Mouse (Mus musculus) myocyte (in vitro differentiated cells): ENCODE data around the gene Dnajb13. TPM values are rescaled to one million over a fixed set of nuclear protein-coding genes. Genes with fewer than 3 reads are reported as not detected.

ENCODE experiments used
- H3K27me3 ChIP-seq: one replicate; pipeline ENCODE4 v1.6.1; 2011; ENCODE audit not compliant: control insufficient read depth, insufficient read depth, insufficient read length
- H3K36me3 ChIP-seq: one replicate; pipeline ENCODE4 v1.6.1; 2011; ENCODE audit not compliant: control insufficient read depth, insufficient read depth
- H3K4me2 ChIP-seq: one replicate; pipeline ENCODE4 v1.6.1; 2011; ENCODE audit warnings: low read depth, control low read depth
- H3K4me3 ChIP-seq: one replicate; pipeline ENCODE4 v1.5.1; 2011; ENCODE audit warnings: mild to moderate bottlenecking, control low read depth, moderate library complexity
- H3K79me2 ChIP-seq: one replicate; pipeline ENCODE4 v1.6.1; 2011; ENCODE audit not compliant: control insufficient read depth, insufficient read depth
- H3ac ChIP-seq: one replicate; pipeline ENCODE4 v1.6.1; 2011; ENCODE audit not compliant: control insufficient read depth, insufficient read length
- CEBPB ChIP-seq: IDR thresholded peaks from 2 replicates; pipeline ENCODE4 v1.6.1; 2011; ENCODE audit warnings: mild to moderate bottlenecking, moderate library complexity; ENCODE audit not compliant: poor library complexity, insufficient read depth, severe bottlenecking
- E2F4 ChIP-seq: IDR thresholded peaks from one replicate; pipeline ENCODE4 v1.6.1; 2011; ENCODE audit warnings: mild to moderate bottlenecking, control low read depth, moderate library complexity; ENCODE audit not compliant: insufficient read depth
- MAX ChIP-seq: IDR thresholded peaks from one replicate; pipeline ENCODE4 v1.6.1; 2011; ENCODE audit warnings: low read depth, mild to moderate bottlenecking, control low read depth
- MYOD1 ChIP-seq, 3 experiments: IDR thresholded peaks; one replicate each; pipeline ENCODE4 v1.6.1; 2011; ENCODE audit warnings: control low read depth in 2 of 3, low read depth in 2 of 3, mild to moderate bottlenecking in 2 of 3, moderate library complexity in 1 of 3; ENCODE audit not compliant: insufficient read length in 2 of 3, control insufficient read depth in 1 of 3
- MYOG ChIP-seq, 3 experiments: IDR thresholded peaks; one replicate each; pipeline ENCODE4 v1.6.1; 2011; ENCODE audit warnings: control low read depth in 2 of 3, low read depth in 2 of 3, mild to moderate bottlenecking in 2 of 3; ENCODE audit not compliant: insufficient read length in 2 of 3, control insufficient read depth in 1 of 3, insufficient read depth in 1 of 3
- POLR2A ChIP-seq: IDR thresholded peaks from one replicate; pipeline ENCODE4 v1.6.1; 2011; ENCODE audit warnings: low read depth, mild to moderate bottlenecking, control low read depth, moderate library complexity; ENCODE audit not compliant: insufficient read length
- POLR2AphosphoS2 ChIP-seq: IDR thresholded peaks from one replicate; pipeline ENCODE4 v1.6.1; 2011; ENCODE audit warnings: low read depth, control low read depth; ENCODE audit not compliant: insufficient read length
- REST ChIP-seq: IDR thresholded peaks from one replicate; pipeline ENCODE4 v1.6.1; 2011; ENCODE audit warnings: mild to moderate bottlenecking, control low read depth, moderate library complexity; ENCODE audit not compliant: insufficient read depth, insufficient read length
- SRF ChIP-seq: IDR thresholded peaks from one replicate; pipeline ENCODE4 v1.6.1; 2011; ENCODE audit warnings: low read depth; ENCODE audit not compliant: control insufficient read depth, insufficient read length
- TCF12 ChIP-seq: IDR thresholded peaks from one replicate; pipeline ENCODE4 v1.6.1; 2011; ENCODE audit warnings: mild to moderate bottlenecking, control low read depth; ENCODE audit not compliant: poor library complexity, insufficient read depth, severe bottlenecking
- TCF3 ChIP-seq: IDR thresholded peaks from one replicate; pipeline ENCODE4 v1.6.1; 2011; ENCODE audit warnings: low read depth, control low read depth; ENCODE audit not compliant: insufficient read length
- USF1 ChIP-seq: IDR thresholded peaks from one replicate; pipeline ENCODE4 v1.6.1; 2011; ENCODE audit warnings: low read depth, mild to moderate bottlenecking, control low read depth, moderate library complexity
- polyA plus RNA-seq: library from polyadenylated mRNA; unstranded; fragments of >200 nt; fragmentation: generic; extraction: Trizol; gene quantifications from one replicate; pipeline ENCODE4 v1.2.1, GENCODE M21; 2012; ENCODE audit warnings: missing spikeins

Gene Dnajb13
- polyA plus RNA-seq, 1 experiment = 0.46 TPM

DNA sequence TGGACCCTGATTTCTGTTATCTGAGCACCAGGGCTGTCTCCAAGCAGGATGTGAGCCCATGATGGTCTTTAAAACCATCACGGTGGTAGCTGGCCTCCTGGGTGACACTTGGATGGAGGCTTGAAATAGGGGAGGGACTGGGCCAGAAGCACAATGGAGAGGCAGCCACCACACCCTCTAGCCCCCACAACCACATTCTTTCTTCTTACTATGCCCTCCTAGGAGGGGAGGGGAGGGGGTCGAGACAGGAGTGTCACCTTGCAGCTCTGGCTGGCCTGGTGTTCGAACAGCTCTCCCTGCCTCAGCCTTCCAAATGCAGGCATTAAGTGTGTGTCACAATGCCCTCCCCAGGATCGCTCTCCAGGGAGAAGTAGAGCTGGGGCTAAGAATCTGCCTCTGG, 17.4 kb downstream of the Dnajb13 start:
- no peaks in the 10 kb centered on the region for H3K36me3 ChIP-seq
- no peak overlapping the region for H3K4me2 ChIP-seq
- no peaks in the 10 kb centered on the region for H3K27me3 ChIP-seq
- no peak overlapping the region for H3K4me3 ChIP-seq
- no peaks in the 10 kb centered on the region for H3K79me2 ChIP-seq
- TF ChIP-seq MYOG (IDR thresholded peaks at IDR 0.05; ENCODE audit: control insufficient read depth in 1 of 3, insufficient read depth in 1 of 3, insufficient read length in 2 of 3, low read depth in 2 of 3) (no peak), CEBPB (no peak), SRF (no peak), MYOD1 (IDR thresholded peaks at IDR 0.05; ENCODE audit: control insufficient read depth in 1 of 3, insufficient read length in 2 of 3, low read depth in 2 of 3) (no peak), MAX (no peak), USF1 (no peak), TCF3 (no peak), POLR2AphosphoS2 (no peak), E2F4 (no peak), REST (no peak), TCF12 (no peak), POLR2A (no peak)
- H3ac ChIP-seq = no peak overlapping the region

DNA sequence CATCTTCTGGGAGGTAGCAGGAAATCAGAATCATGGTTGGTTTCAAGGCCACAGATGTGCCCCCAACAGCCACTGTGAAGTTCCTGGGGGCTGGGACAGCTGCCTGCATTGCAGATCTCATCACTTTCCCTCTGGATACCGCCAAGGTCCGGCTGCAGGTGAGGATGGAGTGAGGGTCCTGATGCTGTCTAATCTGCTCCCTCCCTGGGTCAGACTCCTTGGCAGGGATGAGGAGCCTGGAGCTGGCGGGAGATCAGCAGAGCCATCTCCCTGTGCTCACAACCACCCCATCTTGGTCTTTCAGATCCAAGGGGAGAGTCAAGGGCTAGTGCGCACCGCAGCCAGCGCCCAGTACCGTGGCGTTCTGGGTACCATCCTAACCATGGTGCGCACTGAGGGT, 18.0 kb downstream of the Dnajb13 start:
- H3K4me3 ChIP-seq = no peak overlapping the region
- no peak overlapping the region for H3K4me2 ChIP-seq
- H3K36me3 ChIP-seq = no peaks in the 10 kb centered on the region

DNA sequence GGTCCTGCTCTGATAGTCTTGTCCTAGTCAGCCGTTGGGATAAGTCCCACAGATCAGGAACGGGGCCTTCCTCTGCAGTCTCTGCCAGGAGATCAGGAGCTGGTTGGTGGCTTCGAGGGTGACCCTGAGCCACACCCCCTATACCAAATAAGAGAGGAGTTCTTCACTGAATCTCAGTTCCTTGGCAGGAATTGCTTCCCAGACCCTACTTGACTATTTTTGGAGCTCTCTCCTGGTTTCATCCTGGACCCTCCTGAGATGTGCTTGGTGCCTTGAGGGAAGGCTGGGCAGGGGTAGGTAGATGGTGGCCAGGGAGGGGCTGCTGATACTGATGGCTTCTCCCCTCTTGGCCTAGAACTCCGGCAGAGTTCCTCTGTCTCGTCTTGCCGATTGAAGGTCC, 18.4 kb downstream of the Dnajb13 start:
- H3K4me2 ChIP-seq = no peak overlapping the region
- H3K36me3 ChIP-seq = no peaks in the 10 kb centered on the region
- no peak for TF ChIP-seq MAX
- no peak for TF ChIP-seq REST
- no peak for TF ChIP-seq E2F4
- no peak for TF ChIP-seq MYOG (IDR thresholded peaks at IDR 0.05; ENCODE audit: control insufficient read depth in 1 of 3, insufficient read depth in 1 of 3, insufficient read length in 2 of 3, low read depth in 2 of 3)
- TF ChIP-seq TCF12 = no peak
- no peak overlapping the region for H3K4me3 ChIP-seq
- H3K27me3 ChIP-seq = no peaks in the 10 kb centered on the region
- no peak overlapping the region for H3ac ChIP-seq
- no peaks in the 10 kb centered on the region for H3K79me2 ChIP-seq

More for the DNA sequence above, 18.0 kb downstream of the Dnajb13 start:
- Histone ChIP-seq H3K79me2 (no peaks in the 10 kb centered on the region), H3ac (no peak overlapping the region), H3K27me3 (no peaks in the 10 kb centered on the region)
- TF ChIP-seq MYOG (IDR thresholded peaks at IDR 0.05; ENCODE audit: control insufficient read depth in 1 of 3, insufficient read depth in 1 of 3, insufficient read length in 2 of 3, low read depth in 2 of 3) (no peak), REST (no peak)

DNA sequence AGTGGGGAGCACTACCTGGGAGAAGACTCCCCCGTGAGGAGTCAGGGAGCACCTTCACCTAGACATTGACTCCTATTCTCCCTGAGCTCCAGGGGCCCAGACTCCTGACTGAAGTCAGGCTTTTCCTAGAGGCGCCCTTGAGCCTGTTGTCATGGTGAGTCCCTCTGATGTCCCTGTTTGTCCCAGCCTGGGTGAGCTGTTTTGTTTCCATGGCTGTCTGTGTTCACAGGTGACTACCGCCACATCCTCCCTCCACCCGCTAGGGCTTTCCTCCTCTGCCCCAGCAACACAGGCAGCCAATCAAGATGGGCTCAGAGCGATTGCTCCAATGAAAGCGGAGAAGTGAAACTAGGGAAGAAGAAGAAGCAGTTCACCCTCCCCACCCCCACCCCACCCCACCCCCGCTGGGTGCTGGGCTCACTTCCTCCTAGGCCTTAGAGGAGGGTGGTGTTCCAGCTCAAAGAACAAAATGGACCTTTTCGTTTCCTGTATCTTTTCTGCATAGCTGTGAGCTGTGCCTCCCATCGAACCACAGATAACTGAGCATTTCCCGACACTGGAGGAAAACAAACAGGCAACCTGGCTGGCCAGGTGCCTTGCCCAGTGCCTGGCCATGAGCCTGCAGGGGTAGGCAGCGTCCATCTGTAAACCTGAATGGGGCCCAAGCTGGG, 19.0 kb downstream of the Dnajb13 start:
- H3K4me3 ChIP-seq = no peak overlapping the region

DNA sequence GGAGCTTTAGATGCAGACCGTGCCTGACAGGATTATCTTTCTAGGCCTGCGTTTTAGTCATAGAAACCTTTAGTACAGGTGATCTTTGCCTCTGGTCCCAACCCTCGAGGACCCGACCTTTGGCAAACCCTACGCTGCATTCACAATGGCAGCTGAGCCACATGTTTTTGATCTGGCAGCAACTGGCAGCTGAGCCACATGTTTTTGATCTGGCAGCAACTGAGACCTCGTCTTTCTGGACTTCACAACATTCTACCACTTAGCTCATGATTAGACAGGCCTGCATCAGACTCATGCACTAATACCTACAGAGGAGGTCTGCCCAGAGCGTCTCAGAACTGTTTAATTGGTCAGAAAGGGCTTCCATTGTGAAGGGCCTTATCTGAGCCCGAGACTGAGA, 19.7 kb downstream of the Dnajb13 start:
- Histone ChIP-seq H3K79me2 (no peaks in the 10 kb centered on the region), H3ac (no peak overlapping the region), H3K4me3 (no peak overlapping the region), H3K4me2 (no peak overlapping the region), H3K27me3 (no peaks in the 10 kb centered on the region), H3K36me3 (no peaks in the 10 kb centered on the region)
- TF ChIP-seq MAX (no peak), POLR2A (no peak), REST (no peak), MYOD1 (IDR thresholded peaks at IDR 0.05; ENCODE audit: control insufficient read depth in 1 of 3, insufficient read length in 2 of 3, low read depth in 2 of 3) (no peak)

More for the DNA sequence above, 19.0 kb downstream of the Dnajb13 start:
- TF ChIP-seq USF1 (no peak), TCF12 (no peak), POLR2A (no peak), REST (no peak), E2F4 (no peak), POLR2AphosphoS2 (no peak), TCF3 (no peak), SRF (no peak), MAX (no peak), MYOG (IDR thresholded peaks at IDR 0.05; ENCODE audit: control insufficient read depth in 1 of 3, insufficient read depth in 1 of 3, insufficient read length in 2 of 3, low read depth in 2 of 3) (no peak), MYOD1 (IDR thresholded peaks at IDR 0.05; ENCODE audit: control insufficient read depth in 1 of 3, insufficient read length in 2 of 3, low read depth in 2 of 3) (no peak), CEBPB (no peak)
- Histone ChIP-seq H3K79me2 (no peaks in the 10 kb centered on the region), H3ac (no peak overlapping the region), H3K27me3 (no peaks in the 10 kb centered on the region), H3K4me2 (no peak overlapping the region), H3K36me3 (no peaks in the 10 kb centered on the region)
